Mouse (Mus musculus): ENCODE measurements around the gene Gtpbp3.

- TF ChIP-seq MYC (IDR thresholded peaks at IDR 0.05; ENCODE audit: low read depth, low read length), result no peak
- no peak for TF ChIP-seq RCOR1 (conservative IDR thresholded peaks at IDR 0.05; ENCODE audit: low read depth, low read length)
- TF ChIP-seq ELF1 (IDR thresholded peaks at IDR 0.05; ENCODE audit: low read depth, low read length), result no peak
- TF ChIP-seq MAFK (IDR thresholded peaks at IDR 0.05; ENCODE audit: insufficient replicate concordance, low read length), result no peak
- TF ChIP-seq CTCF (conservative IDR thresholded peaks at IDR 0.05 in 1 of 2, IDR thresholded peaks at IDR 0.05 in 1 of 2; ENCODE audit: low read depth in 2 of 2, low read length in 2 of 2), result no peak
- no peak for TF ChIP-seq MAZ (IDR thresholded peaks at IDR 0.05; ENCODE audit: low read depth, low read length)
- TF ChIP-seq POLR2A (IDR thresholded peaks at IDR 0.05; ENCODE audit: low read depth, low read length), result no peak
- TF ChIP-seq E2F4 (IDR thresholded peaks at IDR 0.05; ENCODE audit: insufficient replicate concordance, low read depth, low read length), result no peak
- TF ChIP-seq EP300 (IDR thresholded peaks at IDR 0.05; ENCODE audit: low read length), result no peak
- no peak for TF ChIP-seq NELFE (IDR thresholded peaks at IDR 0.05; ENCODE audit: low read depth, low read length)
These were observed 22.2 kb upstream of the Gtpbp3 start for GRCm38 (mm10) chr8:71465733-71466132.
